Mouse (Mus musculus) spleen, postnatal 36 days (tissue): ENCODE measurements around the gene Zfp708.
"Not testable (repeated sequence)": the region's sequence is repeated elsewhere in the genome, so short reads cannot be mapped to it uniquely, and the experiment has no call there.

ENCODE experiments used
- DNase-seq, 2 experiments: peaks; one replicate each; pipeline ENCODE4 v3.0.0; 2022; ENCODE audit warnings: low spot score in 2 of 2, mixed read lengths in 1 of 2

Zfp708 gene

GRCm38 (mm10) chr13:67097876-67098275, at the start of gene Zfp708:
Gene Zfp708 (minus strand): TSS chr13:67097976.
- DNase-seq = no peak

- DNase-seq = peak; percentile 74 to 82
Measured at GRCm38 (mm10) chr13:67128038-67128721, 30.4 kb upstream of the Zfp708 start.

- DNase-seq = not testable (repeated sequence)
Measured at GRCm38 (mm10) chr13:67127507-67127906, 29.7 kb upstream of the Zfp708 start.

- no peak for DNase-seq
Measured at GRCm38 (mm10) chr13:67124460-67124859, 26.7 kb upstream of the Zfp708 start.

GRCm38 (mm10) chr13:67121360-67121759, 23.6 kb upstream of the Zfp708 start, which contains the start of gene Zfp759:
Gene Zfp759 (plus strand): TSS chr13:67121660.
- not testable (repeated sequence) for DNase-seq

- DNase-seq = not testable (repeated sequence)
Measured at GRCm38 (mm10) chr13:67116163-67116562, 18.4 kb upstream of the Zfp708 start, which contains the start of gene Rslcan18. Gene Rslcan18 (minus strand): TSS chr13:67116263.

GRCm38 (mm10) chr13:67113287-67113686, 15.5 kb upstream of the Zfp708 start:
- no peak for DNase-seq

GRCm38 (mm10) chr13:67112096-67112495, 14.3 kb upstream of the Zfp708 start:
- no peak for DNase-seq

- no peak for DNase-seq
Measured at GRCm38 (mm10) chr13:67108821-67109206, 11.0 kb upstream of the Zfp708 start.

- peak; percentile 92 to 95 for DNase-seq
Measured at GRCm38 (mm10) chr13:67108194-67108820, 10.5 kb upstream of the Zfp708 start, which contains the start of gene Gm28557. Gene Gm28557 (minus strand): TSS chr13:67108604.

GRCm38 (mm10) chr13:67107681-67108080, 9.9 kb upstream of the Zfp708 start:
- no peak for DNase-seq

- DNase-seq = no peak
Measured at GRCm38 (mm10) chr13:67090154-67090553, 7.6 kb downstream of the Zfp708 start.

GRCm38 (mm10) chr13:67081946-67082345, 15.8 kb downstream of the Zfp708 start:
- DNase-seq = no peak

- peak; percentile 68 to 69 for DNase-seq
Measured at GRCm38 (mm10) chr13:67081142-67081713, 16.5 kb downstream of the Zfp708 start.

- no peak for DNase-seq
Measured at GRCm38 (mm10) chr13:67077244-67077643, 20.5 kb downstream of the Zfp708 start.

GRCm38 (mm10) chr13:67072786-67073185, 25.0 kb downstream of the Zfp708 start:
- no peak for DNase-seq

- no peak for DNase-seq
Measured at GRCm38 (mm10) chr13:67065386-67065785, 32.4 kb downstream of the Zfp708 start.

GRCm38 (mm10) chr13:67062427-67062826, 35.3 kb downstream of the Zfp708 start:
- DNase-seq = no peak

GRCm38 (mm10) chr13:67060786-67061358, 36.9 kb downstream of the Zfp708 start, which contains the start of gene Zfp712:
Gene Zfp712 (minus strand): TSS chr13:67061170.
- peak; percentile 85 to 89 for DNase-seq

- DNase-seq = no peak
Measured at GRCm38 (mm10) chr13:67060161-67060785, 37.5 kb downstream of the Zfp708 start.
